Mouse (Mus musculus): ENCODE results near the gene Tymp. TPM values are rescaled to one million over a fixed set of nuclear protein-coding genes. Genes with fewer than 3 reads are reported as not detected.
A peak's percentile ranks its signal among the peaks of the same experiment; 100 is the strongest.

Tymp gene
- polyA plus RNA-seq (2016; fragmentation: Nextera tagmentation; extraction: Ambion mirVana): 1.6 and 1.7 TPM in 2 replicates

DNA sequence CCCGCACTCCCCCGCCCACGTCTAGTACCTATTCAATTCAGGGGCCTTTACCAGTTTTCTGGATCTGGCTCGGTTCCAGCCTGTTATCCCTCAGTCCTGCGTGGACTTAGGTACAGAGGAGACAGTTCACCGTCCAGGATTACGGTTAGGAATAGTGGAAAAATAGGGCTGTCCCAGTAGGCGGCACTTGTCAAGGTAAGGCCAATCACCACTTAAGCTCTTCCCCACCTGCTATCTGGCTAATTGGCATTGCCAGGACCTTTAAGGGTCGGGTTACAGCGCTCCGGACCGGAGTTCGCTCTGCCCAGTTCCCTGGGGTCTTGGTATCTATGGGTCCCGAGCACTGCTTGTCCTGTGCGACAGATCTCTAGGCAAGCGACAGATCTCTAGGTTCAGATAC is at the start of gene Tymp:
Tymp (minus strand) TSS at position 83 of the 400 bp plus-strand sequence.
- Histone ChIP-seq H3K27ac (no peak within 1 kb of the TSS), H3K27me3 (replicated peaks) (peaks cover 46% of the 10 kb centered on the region), H3K4me2 (replicated peaks) (peak within 1 kb of the TSS; percentile 10; the same call in 1 of the 2 replicates), H3K9me3 (no peaks in the 10 kb centered on the region), H3K36me3 (peaks cover 7% of the 10 kb centered on the region), H3K9ac (no peak within 1 kb of the TSS; the same call in 1 of the 2 replicates), H3K4me1 (peaks cover 27% of the 10 kb centered on the region), H3K4me3 (no peak within 1 kb of the TSS)
- ATAC-seq (ENCODE audit: low FRiP score, low read depth): no peak
- 20% methylated on average over 16 of the region's 16 CpGs for WGBS

DNA sequence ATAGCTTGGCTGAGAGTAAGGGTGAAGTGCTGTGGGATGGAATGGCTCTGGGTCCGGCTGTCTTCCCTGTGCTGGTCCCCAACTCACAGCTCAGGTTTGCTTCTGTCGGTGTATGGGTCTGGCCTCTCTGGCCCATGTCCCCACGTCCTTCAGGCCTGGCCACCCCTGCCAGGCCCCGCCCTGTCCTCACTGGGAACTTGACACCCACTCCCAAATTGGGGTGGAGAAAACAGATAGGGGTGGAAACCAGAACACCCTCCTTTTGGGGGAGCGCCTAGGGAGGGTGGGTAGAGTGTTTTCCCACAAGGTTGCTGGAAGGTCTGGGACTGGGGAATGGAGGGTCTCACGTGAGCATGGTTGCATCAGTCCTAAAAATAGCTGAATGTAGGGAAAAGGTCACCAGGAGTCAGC is 48.9 kb upstream of the Tymp start, which contains the start of gene Cpt1b:
Cpt1b (minus strand) TSS at position 153 of the 411 bp plus-strand sequence.
- H3K4me2 ChIP-seq (replicated peaks): peak within 1 kb of the TSS; percentile 5; the same call in 1 of the 2 replicates
- 26% methylated on average over 6 of the region's 6 CpGs for WGBS
- peaks cover 12% of the 10 kb centered on the region; the same call in 1 of the 2 replicates for H3K4me1 ChIP-seq
- H3K9ac ChIP-seq: no peak within 1 kb of the TSS
- H3K27ac ChIP-seq: no peak within 1 kb of the TSS
- H3K9me3 ChIP-seq: no peaks in the 10 kb centered on the region
- H3K36me3 ChIP-seq: peaks cover 36% of the 10 kb centered on the region
- H3K4me3 ChIP-seq: no peak within 1 kb of the TSS
- ATAC-seq (ENCODE audit: low FRiP score, low read depth): no peak
- H3K27me3 ChIP-seq (replicated peaks): no peaks in the 10 kb centered on the region

DNA sequence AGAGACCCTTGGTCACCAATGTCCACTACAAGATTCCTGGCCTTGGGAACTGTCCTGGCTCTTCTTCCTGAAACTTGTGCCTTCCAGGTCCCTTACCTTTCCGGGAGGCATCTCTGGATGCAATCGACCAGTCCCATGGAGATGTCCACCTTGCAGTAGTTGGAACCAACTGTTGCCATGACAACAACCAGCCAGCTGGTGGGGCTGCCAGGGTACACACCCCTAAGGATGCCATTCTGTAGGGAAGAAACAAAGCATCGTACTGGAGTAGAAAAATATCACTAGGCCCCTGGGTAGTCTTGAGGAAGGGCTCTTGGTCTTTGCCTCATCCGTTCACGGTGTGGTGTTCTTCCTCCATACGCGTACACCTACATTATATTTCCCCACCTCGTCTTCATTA is 47.8 kb upstream of the Tymp start:
- no peak overlapping the region for H3K9ac ChIP-seq
- no peaks in the 10 kb centered on the region for H3K27me3 ChIP-seq (replicated peaks)
- no peak overlapping the region for H3K4me3 ChIP-seq
- H3K4me1 ChIP-seq: peaks cover 9% of the 10 kb centered on the region; the same call in 1 of the 2 replicates
- no peak overlapping the region for H3K4me2 ChIP-seq (replicated peaks)
- H3K27ac ChIP-seq: no peak overlapping the region
- WGBS: 85% methylated on average over 8 of the region's 8 CpGs
- H3K9me3 ChIP-seq: no peaks in the 10 kb centered on the region
- no peak for ATAC-seq (ENCODE audit: low FRiP score, low read depth)
- H3K36me3 ChIP-seq: peaks cover 45% of the 10 kb centered on the region

DNA sequence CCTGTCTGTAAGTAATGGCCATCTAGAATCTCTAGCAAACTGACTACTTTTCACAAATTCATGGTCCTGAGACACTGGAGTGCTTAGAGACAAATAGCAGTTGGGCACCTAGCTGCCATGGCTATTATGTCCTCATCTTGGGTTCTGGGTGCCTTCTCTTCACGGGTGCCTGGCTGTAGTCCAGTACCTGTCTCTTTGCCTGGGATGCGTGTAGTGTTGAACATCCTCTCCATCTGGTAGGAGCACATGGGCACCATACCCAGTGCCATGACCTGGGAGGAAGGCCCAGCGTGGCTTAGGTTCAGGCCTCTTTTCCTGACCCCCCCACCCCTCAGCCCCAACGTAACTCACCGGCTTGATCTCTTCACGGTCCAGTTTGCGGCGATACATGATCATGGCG is 45.1 kb upstream of the Tymp start:
- Histone ChIP-seq H3K36me3 (peaks cover 48% of the 10 kb centered on the region), H3K9ac (no peak overlapping the region), H3K4me3 (no peak overlapping the region), H3K4me2 (replicated peaks) (no peak overlapping the region), H3K9me3 (no peaks in the 10 kb centered on the region), H3K4me1 (no peaks in the 10 kb centered on the region), H3K27ac (no peak overlapping the region), H3K27me3 (replicated peaks) (no peaks in the 10 kb centered on the region)
- WGBS: 96% methylated on average over 9 of the region's 9 CpGs
- no peak for ATAC-seq (ENCODE audit: low FRiP score, low read depth)

DNA sequence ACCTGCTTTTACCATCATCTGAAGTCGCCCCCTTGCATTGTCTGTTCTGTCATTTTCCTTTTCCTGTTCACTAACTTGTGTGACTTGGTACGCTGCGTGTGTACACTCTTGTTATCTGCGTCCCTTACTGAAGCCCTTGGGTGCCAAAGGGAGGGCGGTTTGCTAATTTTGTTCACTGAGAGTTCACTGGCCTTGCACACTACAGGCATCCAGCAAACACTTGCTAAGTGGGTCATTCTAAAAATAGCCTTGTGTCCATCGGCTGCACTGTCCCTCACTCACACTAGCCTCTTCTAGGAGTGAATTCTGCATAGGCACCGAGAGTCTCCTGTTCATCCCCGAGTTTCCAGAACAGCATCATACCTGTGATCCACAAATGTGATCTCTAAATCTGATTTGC is 38.4 kb upstream of the Tymp start:
- Histone ChIP-seq H3K9ac (no peak overlapping the region), H3K9me3 (no peaks in the 10 kb centered on the region), H3K4me3 (no peak overlapping the region), H3K4me2 (replicated peaks) (no peak overlapping the region), H3K27ac (no peak overlapping the region), H3K4me1 (no peaks in the 10 kb centered on the region), H3K27me3 (replicated peaks) (no peaks in the 10 kb centered on the region), H3K36me3 (peaks cover 22% of the 10 kb centered on the region)
- ATAC-seq (ENCODE audit: low FRiP score, low read depth): no peak
- WGBS: 91% methylated on average over 8 of the region's 8 CpGs

DNA sequence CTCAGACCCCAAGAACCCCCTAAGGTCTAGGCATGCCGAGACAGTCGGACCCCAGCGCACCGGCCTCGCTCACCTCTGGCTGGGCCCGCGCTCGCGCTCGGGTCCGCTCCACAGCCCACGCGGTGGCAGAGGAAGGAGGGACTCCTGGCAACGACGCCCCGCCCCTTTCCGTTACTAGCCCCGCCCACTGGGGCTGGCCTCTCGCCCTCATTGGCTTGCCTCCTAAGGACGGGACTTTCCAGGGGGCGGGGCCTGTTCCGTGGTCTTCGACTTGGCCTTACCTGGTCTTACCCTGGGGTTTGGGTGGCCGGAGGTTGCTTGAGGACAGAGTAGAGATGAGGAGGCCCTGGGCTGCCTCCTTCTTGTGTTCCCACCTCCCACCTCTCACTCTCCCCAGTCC is 33.3 kb upstream of the Tymp start, which contains the start of gene Syce3:
Syce3 (minus strand) TSS at position 386 of the 400 bp plus-strand sequence.
- H3K27ac ChIP-seq: no peak within 1 kb of the TSS
- no peaks in the 10 kb centered on the region for H3K36me3 ChIP-seq
- ATAC-seq (ENCODE audit: low FRiP score, low read depth): no peak
- H3K9me3 ChIP-seq: peaks cover 9% of the 10 kb centered on the region
- H3K27me3 ChIP-seq (replicated peaks): no peaks in the 10 kb centered on the region
- WGBS: 83% methylated on average over 24 of the region's 24 CpGs
- H3K4me3 ChIP-seq: no peak within 1 kb of the TSS
- H3K4me2 ChIP-seq (replicated peaks): no peak within 1 kb of the TSS
- no peaks in the 10 kb centered on the region for H3K4me1 ChIP-seq
- no peak within 1 kb of the TSS for H3K9ac ChIP-seq

DNA sequence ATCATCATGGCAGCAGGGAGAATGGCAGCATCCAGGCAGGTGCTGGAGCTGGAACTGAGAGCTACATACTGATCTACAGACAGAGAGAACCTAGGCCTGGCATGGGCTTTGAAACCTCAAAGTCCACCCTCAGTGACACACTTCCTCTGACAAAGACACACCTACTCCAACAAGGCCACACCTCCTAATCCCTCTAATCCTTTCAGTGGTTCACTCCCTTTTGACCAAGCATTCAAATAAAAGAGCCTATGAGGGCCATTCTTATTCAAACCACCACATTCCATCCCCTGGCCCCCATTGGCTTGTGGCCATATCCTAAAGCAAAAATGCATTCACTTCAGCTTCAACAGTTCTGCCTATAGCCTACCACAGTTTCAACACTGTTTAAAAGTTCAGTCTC is 29.9 kb upstream of the Tymp start:
- Histone ChIP-seq H3K27ac (no peak overlapping the region), H3K4me3 (no peak overlapping the region), H3K4me2 (replicated peaks) (no peak overlapping the region), H3K27me3 (replicated peaks) (no peaks in the 10 kb centered on the region), H3K36me3 (no peaks in the 10 kb centered on the region), H3K9me3 (peaks cover 9% of the 10 kb centered on the region), H3K9ac (no peak overlapping the region), H3K4me1 (no peaks in the 10 kb centered on the region)
- ATAC-seq (ENCODE audit: low FRiP score, low read depth): no peak

DNA sequence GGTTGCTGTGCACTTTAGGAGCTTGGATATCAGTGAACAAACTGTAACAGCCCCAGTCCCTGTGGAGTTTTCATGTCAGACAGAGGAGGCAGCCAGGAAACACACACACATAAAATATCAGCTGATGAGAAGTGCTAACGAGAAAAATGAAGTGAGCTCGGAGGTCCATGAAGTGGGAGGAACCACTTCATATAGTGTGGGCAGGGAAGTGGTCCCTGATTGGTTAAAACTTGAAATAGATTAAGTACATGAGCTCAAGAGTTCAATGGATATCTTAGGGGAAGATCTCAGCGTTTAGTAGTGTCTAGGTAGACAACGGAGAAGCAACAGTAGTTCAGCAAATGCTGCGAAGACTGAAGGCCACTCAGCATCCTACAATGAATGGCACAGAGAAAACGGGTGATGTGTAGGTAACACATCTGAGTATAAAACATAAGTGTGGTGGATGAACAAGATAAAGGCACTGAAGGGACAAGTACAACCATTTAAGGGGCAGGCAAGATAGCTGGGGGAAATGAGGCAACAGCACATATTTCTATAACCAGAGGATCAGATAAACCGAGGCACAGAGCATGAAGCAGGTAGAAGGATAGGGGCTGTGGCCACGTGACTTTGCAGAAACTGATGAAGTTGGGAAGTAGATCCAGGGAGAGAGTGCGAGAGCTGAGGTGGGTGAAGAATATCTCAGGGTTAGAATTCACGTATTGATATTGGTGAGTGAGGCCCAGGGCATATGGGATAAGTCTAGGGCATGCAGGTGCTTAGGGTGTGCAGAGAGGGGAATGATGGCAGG is 28.2 kb upstream of the Tymp start:
- Histone ChIP-seq H3K4me3 (no peak overlapping the region), H3K9me3 (peaks cover 9% of the 10 kb centered on the region), H3K4me2 (replicated peaks) (no peak overlapping the region), H3K27me3 (replicated peaks) (no peaks in the 10 kb centered on the region), H3K4me1 (no peaks in the 10 kb centered on the region), H3K36me3 (no peaks in the 10 kb centered on the region), H3K9ac (no peak overlapping the region), H3K27ac (no peak overlapping the region)
- ATAC-seq (ENCODE audit: low FRiP score, low read depth): no peak
- WGBS: 85% methylated on average over 10 of the region's 10 CpGs

DNA sequence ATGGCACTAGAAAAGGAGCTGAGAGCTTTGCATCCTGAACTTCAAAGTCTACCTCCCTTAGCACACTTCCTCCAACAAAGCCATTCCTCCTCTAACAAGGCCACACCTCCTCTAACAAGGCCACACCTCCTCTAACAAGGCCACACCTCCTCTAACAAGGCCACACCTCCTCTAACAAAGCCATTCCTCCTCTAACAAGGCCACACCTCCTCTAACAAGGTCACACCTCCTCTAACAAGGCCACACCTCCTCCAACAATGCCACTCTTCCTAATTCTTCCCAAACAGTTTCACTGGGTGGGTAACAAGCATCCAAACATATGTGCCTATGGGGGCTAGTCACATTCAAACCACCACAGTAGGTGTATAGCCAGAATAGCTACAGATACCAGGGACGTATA is 25.6 kb upstream of the Tymp start:
- Histone ChIP-seq H3K27ac (no peak overlapping the region), H3K9ac (no peak overlapping the region), H3K4me1 (no peaks in the 10 kb centered on the region), H3K9me3 (no peaks in the 10 kb centered on the region), H3K4me2 (replicated peaks) (no peak overlapping the region), H3K27me3 (replicated peaks) (no peaks in the 10 kb centered on the region), H3K36me3 (no peaks in the 10 kb centered on the region), H3K4me3 (no peak overlapping the region)
- WGBS: 82% methylated on average over 1 of the region's 1 CpGs
- no peak for ATAC-seq (ENCODE audit: low FRiP score, low read depth)

DNA sequence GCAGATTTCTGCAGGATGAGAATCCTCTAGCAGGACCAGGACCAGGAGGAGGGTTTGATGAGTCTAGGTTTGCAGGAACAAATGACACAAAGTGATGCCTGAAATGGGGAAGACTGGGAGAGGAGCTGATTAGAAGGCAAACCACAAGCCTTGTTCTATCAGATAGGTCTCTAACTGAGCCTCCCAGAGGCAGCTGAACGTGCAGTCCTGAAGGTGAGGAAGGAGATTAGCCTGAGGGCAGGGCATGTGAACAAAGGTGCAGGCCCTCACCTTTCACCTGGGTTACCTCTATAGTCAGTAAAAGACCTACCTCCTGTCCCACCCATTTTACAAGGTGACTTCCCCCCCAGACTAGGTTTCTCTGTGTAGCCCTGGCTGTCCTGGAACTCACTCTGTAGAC is 22.9 kb upstream of the Tymp start:
- Histone ChIP-seq H3K36me3 (no peaks in the 10 kb centered on the region), H3K27me3 (replicated peaks) (no peaks in the 10 kb centered on the region), H3K4me2 (replicated peaks) (no peak overlapping the region), H3K4me1 (no peaks in the 10 kb centered on the region), H3K27ac (no peak overlapping the region), H3K4me3 (no peak overlapping the region), H3K9me3 (no peaks in the 10 kb centered on the region), H3K9ac (no peak overlapping the region)
- ATAC-seq (ENCODE audit: low FRiP score, low read depth): no peak
- WGBS: 71% methylated on average over 1 of the region's 1 CpGs

DNA sequence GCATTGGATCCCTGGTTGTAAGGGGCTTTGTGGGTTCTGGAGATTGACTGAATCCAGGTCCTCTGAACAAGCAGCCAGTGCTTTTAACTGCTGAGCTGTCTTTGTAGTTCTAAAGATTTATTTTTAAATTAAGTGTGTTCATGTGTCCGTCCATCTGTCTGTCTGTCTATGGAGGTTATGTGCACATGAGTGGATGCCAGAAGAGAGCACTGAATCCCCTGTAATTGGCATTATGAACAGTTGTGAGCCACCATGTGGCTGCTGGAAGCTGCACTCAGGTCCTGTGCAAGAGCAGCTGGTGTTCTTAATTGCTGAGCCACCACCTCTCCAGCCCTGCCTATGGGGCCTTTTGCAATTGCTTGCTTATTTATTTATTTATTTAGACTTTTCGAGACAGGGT is 21.3 kb upstream of the Tymp start:
- no peak overlapping the region for H3K27ac ChIP-seq
- H3K9ac ChIP-seq: no peak overlapping the region
- no peak overlapping the region for H3K4me2 ChIP-seq (replicated peaks)
- H3K4me3 ChIP-seq: no peak overlapping the region
- no peaks in the 10 kb centered on the region for H3K4me1 ChIP-seq
- ATAC-seq (ENCODE audit: low FRiP score, low read depth): no peak
- 79% methylated on average over 2 of the region's 2 CpGs for WGBS
- H3K27me3 ChIP-seq (replicated peaks): no peaks in the 10 kb centered on the region
- H3K36me3 ChIP-seq: no peaks in the 10 kb centered on the region
- no peaks in the 10 kb centered on the region for H3K9me3 ChIP-seq

DNA sequence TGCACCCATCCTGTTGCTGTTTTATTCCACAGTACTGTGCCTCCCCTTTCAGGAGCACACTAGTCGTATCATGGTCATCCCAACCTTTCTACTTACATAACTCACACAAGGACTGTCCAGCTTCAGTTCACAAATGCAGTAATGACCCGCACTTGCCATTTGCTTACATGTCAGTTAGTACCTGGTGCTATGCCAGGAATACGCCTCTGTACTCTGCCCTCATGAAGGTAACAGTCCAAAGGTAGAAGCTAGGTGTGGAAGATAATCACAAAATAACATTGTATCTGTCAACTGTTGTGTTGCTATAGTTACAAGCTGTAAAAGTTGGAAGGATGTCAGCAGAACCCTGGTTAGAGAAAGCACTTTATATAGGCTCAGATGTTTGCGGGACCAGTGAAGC is 20.0 kb upstream of the Tymp start:
- WGBS: 92% methylated on average over 4 of the region's 4 CpGs
- no peak overlapping the region for H3K9ac ChIP-seq
- no peak for ATAC-seq (ENCODE audit: low FRiP score, low read depth)

DNA sequence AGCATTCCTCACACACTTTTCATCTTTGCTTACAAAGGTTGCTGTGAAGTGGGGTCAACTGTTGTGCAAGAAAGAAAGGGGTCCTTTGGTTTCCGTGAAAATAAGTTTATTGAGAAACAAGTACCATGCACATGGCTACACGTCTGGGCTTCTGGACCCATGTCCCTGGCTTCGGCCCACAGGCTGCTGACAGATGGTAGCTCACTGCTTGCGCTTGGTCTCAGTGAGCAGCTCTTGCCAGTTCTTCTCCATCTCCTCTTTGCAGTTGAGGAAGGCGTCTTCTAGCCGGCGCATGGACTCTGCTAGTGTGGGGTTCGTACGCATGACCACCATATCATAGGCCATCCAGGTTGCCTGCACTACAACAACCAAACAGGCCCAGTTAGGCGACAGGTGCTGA is 13.2 kb upstream of the Tymp start:
- H3K9ac ChIP-seq: no peak overlapping the region
- no peak for ATAC-seq (ENCODE audit: low FRiP score, low read depth)
- H3K4me3 ChIP-seq: no peak overlapping the region
- no peaks in the 10 kb centered on the region; the same call in none of the 2 replicates for H3K27me3 ChIP-seq (replicated peaks)
- no peaks in the 10 kb centered on the region for H3K4me1 ChIP-seq
- H3K27ac ChIP-seq: no peak overlapping the region
- H3K36me3 ChIP-seq: no peaks in the 10 kb centered on the region
- 90% methylated on average over 10 of the region's 10 CpGs for WGBS
- H3K9me3 ChIP-seq: no peaks in the 10 kb centered on the region
- no peak overlapping the region for H3K4me2 ChIP-seq (replicated peaks)

More for the DNA sequence above, 20.0 kb upstream of the Tymp start:
- Histone ChIP-seq H3K4me1 (no peaks in the 10 kb centered on the region), H3K4me3 (no peak overlapping the region), H3K36me3 (no peaks in the 10 kb centered on the region), H3K27ac (no peak overlapping the region), H3K27me3 (replicated peaks) (no peaks in the 10 kb centered on the region), H3K9me3 (no peaks in the 10 kb centered on the region), H3K4me2 (replicated peaks) (no peak overlapping the region)
